Mouse (Mus musculus) kidney, adult 2 months (tissue): ENCODE measurements around the gene Camta2.

Experiments
- CTCF ChIP-seq: fragments of 200-500 bp; conservative IDR thresholded peaks from 2 replicates; pipeline ENCODE4 v1.5.1; 2011; ENCODE audit warnings: low read depth, mild to moderate bottlenecking, control low read depth, low read length, moderate library complexity, mixed read lengths; ENCODE audit not compliant: insufficient read depth, insufficient read length
- POLR2A ChIP-seq: fragments of 200-500 bp; IDR thresholded peaks from one replicate; pipeline ENCODE4 v1.6.1; 2011; ENCODE audit warnings: low read depth, low read length, control low read depth

DNA sequence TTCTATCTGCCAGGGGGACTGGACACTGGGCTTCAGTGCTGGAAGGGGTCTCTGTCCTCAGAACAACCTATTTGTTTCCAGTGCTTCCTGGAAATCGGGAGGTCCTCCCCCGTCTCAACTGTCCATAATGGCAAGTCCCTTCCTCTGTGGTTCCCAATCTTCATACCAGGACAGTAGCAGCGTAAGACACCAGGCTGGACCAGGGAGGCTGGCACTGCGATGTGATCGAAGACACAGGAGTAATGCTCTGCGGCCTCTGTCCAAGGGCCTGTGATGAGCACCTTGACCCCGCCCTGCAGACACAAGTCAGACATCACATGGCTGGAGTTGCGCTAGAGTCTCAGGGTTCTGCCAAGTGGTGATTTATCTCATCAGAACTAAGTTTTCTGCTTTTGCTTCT lies 8.5 kb downstream of the Camta2 start:
- TF ChIP-seq CTCF: no peak
- TF ChIP-seq POLR2A: no peak
